Comparison of ENCODE assay signal across 30 mouse cellular contexts in genomic region chr4:139840442-139840841, GRCm38 (mm10). TPM values are rescaled to one million over a fixed set of nuclear protein-coding genes. Genes with fewer than 3 reads are reported as not detected.
DNase-seq lines count a peak whose midpoint lies in the region; ATAC-seq and TF ChIP-seq lines count a peak whose summit lies in the region.
"Had no signal": no experiment of that assay in that cellular context is flagged by ENCODE, and none has a peak within 500 bp of the region (broad histone marks: within the 10 kb centered on the region; RNA-seq: fewer than 3 reads in every experiment).

No protein-coding gene starts in this region.

- no peak for TF ChIP-seq EP300 in liver, postnatal 0 days (IDR thresholded peaks at IDR 0.05; ENCODE audit: low read depth)

- TF ChIP-seq CTCF in gastrocnemius, adult 2 months (IDR thresholded peaks at IDR 0.05) = peak; percentile 20; the same call in 1 of the 2 replicates
- peak; percentile 39 for TF ChIP-seq CTCF in liver, postnatal 0 days (IDR thresholded peaks at IDR 0.05; ENCODE audit: low read depth)
- TF ChIP-seq CTCF in E14TG2a.4 (conservative IDR thresholded peaks at IDR 0.05; ENCODE audit: low read length) = peak; percentile 77
- peak; percentile 2; the same call in 1 of the 2 replicates for TF ChIP-seq CTCF in brain, embryonic 14.5 days (IDR thresholded peaks at IDR 0.05; ENCODE audit: borderline replicate concordance, extremely low read depth, insufficient read depth, insufficient read length)

- no peaks in the 10 kb centered on the region; the same call in 1 of the 2 replicates for H3K9me3 ChIP-seq in liver, postnatal 0 days (ENCODE audit: low read length)
- H3K9me3 ChIP-seq in liver, embryonic 12.5 days (replicated peaks) = no peaks in the 10 kb centered on the region
- H3K9me3 ChIP-seq in E14TG2a.4 (ENCODE audit: low read length) = peaks cover 10% of the 10 kb centered on the region; the same call in 1 of the 2 replicates
- H3K9me3 ChIP-seq: heart, embryonic 15.5 days; hindbrain, embryonic 15.5 days; intestine, embryonic 15.5 days; neural tube, embryonic 12.5 days had no signal

- no peaks in the 10 kb centered on the region for H3K4me1 ChIP-seq in liver, postnatal 0 days (ENCODE audit: insufficient read depth)
- no peaks in the 10 kb centered on the region for H3K4me1 ChIP-seq in liver, embryonic 12.5 days
- peaks cover 75% of the 10 kb centered on the region for H3K4me1 ChIP-seq in E14TG2a.4 (replicated peaks; ENCODE audit: low read depth, low read length)
- H3K4me1 ChIP-seq: heart, embryonic 15.5 days; intestine, embryonic 15.5 days had no signal

- peaks cover 68% of the 10 kb centered on the region for H3K27me3 ChIP-seq in liver, postnatal 0 days (ENCODE audit: insufficient read depth, low read length)
- H3K27me3 ChIP-seq in liver, embryonic 12.5 days (replicated peaks) = peaks cover 98% of the 10 kb centered on the region
- H3K27me3 ChIP-seq in E14TG2a.4 (ENCODE audit: insufficient read depth, low read length) = peaks cover 92% of the 10 kb centered on the region

- no peak for TF ChIP-seq POLR2A in brain, embryonic 14.5 days (IDR thresholded peaks at IDR 0.05; ENCODE audit: borderline replicate concordance, extremely low read depth, insufficient read depth, insufficient read length, poor library complexity, severe bottlenecking)

- WGBS in liver, postnatal 0 days (ENCODE audit: insufficient replicate concordance) = 68% methylated on average over 4 of the region's 4 CpGs
- 55% methylated on average over 4 of the region's 4 CpGs for WGBS in liver, embryonic 12.5 days (ENCODE audit: insufficient replicate concordance)

- H3K36me3 ChIP-seq in liver, postnatal 0 days (replicated peaks; ENCODE audit: insufficient read depth, low read length) = no peaks in the 10 kb centered on the region
- no peaks in the 10 kb centered on the region for H3K36me3 ChIP-seq in liver, embryonic 12.5 days
- no peaks in the 10 kb centered on the region for H3K36me3 ChIP-seq in E14TG2a.4 (ENCODE audit: insufficient read depth, low read length)
- H3K36me3 ChIP-seq: embryonic facial prominence, embryonic 10.5 days; heart, embryonic 15.5 days; hindbrain, embryonic 15.5 days; intestine, embryonic 15.5 days; limb, embryonic 10.5 days; neural tube, embryonic 12.5 days had no signal

- no peak overlapping the region for H3K27ac ChIP-seq in gastrocnemius, adult 2 months
- no peak overlapping the region for H3K27ac ChIP-seq in liver, postnatal 0 days (ENCODE audit: low read depth)
- no peak overlapping the region for H3K27ac ChIP-seq in liver, embryonic 12.5 days
- H3K27ac ChIP-seq: embryonic facial prominence, embryonic 10.5 days; heart, embryonic 15.5 days; hindbrain, embryonic 15.5 days; intestine, embryonic 15.5 days; limb, embryonic 10.5 days; macrophage; neural tube, embryonic 12.5 days had no signal

- no peak overlapping the region for H3K9ac ChIP-seq in liver, postnatal 0 days (replicated peaks)
- no peak overlapping the region for H3K9ac ChIP-seq in liver, embryonic 12.5 days
- H3K9ac ChIP-seq: heart, embryonic 15.5 days; hindbrain, embryonic 15.5 days; intestine, embryonic 15.5 days; neural tube, embryonic 12.5 days had no signal

- no peak for ATAC-seq in liver, postnatal 0 days
- no peak for ATAC-seq in liver, embryonic 12.5 days
- ATAC-seq: CD4-positive, CD25-positive, alpha-beta regulatory T cell, adult 4 months; forebrain, embryonic 16.5 days; intestine, embryonic 15.5 days; lung, postnatal 0 days had no signal

- intact Hi-C loops in gastrocnemius, adult 2 months (cut with DNase I) = no loop called here

- no peak overlapping the region for H3K4me3 ChIP-seq in gastrocnemius, adult 2 months
- H3K4me3 ChIP-seq in liver, postnatal 0 days (ENCODE audit: low read depth, low read length) = no peak overlapping the region
- no peak overlapping the region for H3K4me3 ChIP-seq in liver, embryonic 12.5 days
- no peak overlapping the region for H3K4me3 ChIP-seq in E14TG2a.4 (replicated peaks; ENCODE audit: low read length)
- H3K4me3 ChIP-seq: embryonic facial prominence, embryonic 10.5 days; heart, embryonic 15.5 days; hindbrain, embryonic 15.5 days; intestine, embryonic 15.5 days; limb, embryonic 10.5 days; neural tube, embryonic 12.5 days had no signal

- no peak overlapping the region for H3K4me2 ChIP-seq in liver, postnatal 0 days (ENCODE audit: low read depth, low read length)
- H3K4me2 ChIP-seq in liver, embryonic 12.5 days = no peak overlapping the region
- H3K4me2 ChIP-seq: heart, embryonic 15.5 days; hindbrain, embryonic 15.5 days; intestine, embryonic 15.5 days; neural tube, embryonic 12.5 days had no signal

- DNase-seq in gastrocnemius, adult 2 months = no peak
- DNase-seq in gastrocnemius, postnatal 10 days = no peak
- no peak for DNase-seq in liver, postnatal 0 days
- no peak for DNase-seq in brain, embryonic 14.5 days (ENCODE audit: low read depth)
- DNase-seq in spleen, adult 12 weeks (ENCODE audit: low spot score) = no peak
- no peak for DNase-seq in c-Kit-positive CD71-positive TER-119-positive erythroid progenitor cells, embryonic 14.5 days (ENCODE audit: low spot score)
- DNase-seq: adrenal gland, postnatal 25 days; cerebellum, adult 11 months; heart, postnatal 4 days; kidney, postnatal 4 days; layer of hippocampus, adult 9-11 months; liver; right cerebral cortex, postnatal 14 days had no signal

RNA-seq across cellular contexts. Expression of gene Pax7, which starts 7.1 kb away (rescaled TPM):
- 1 to 10 TPM; 1.8 to 1.9 TPM for total RNA-seq in gastrocnemius, adult 2 months (2021)
- total RNA-seq in gastrocnemius, postnatal 10 days (2021) = 10 to 100 TPM in 1 of 2 experiments, 1 to 10 TPM in 1; 8.3 to 11.3 TPM
- polyA plus RNA-seq in liver, postnatal 0 days (2015; fragmentation: Nextera tagmentation; extraction: Ambion mirVana) = not detected in 2 replicates
- 0.07 TPM in 1 of 2 replicates, not detected in the other for polyA plus RNA-seq in liver, embryonic 12.5 days (2016; fragmentation: Nextera tagmentation; extraction: Ambion mirVana)
- polyA plus RNA-seq in brain, embryonic 14.5 days (2012; rRNA removed) = 6.8 and 12.2 TPM in 2 replicates
- total RNA-seq: adrenal gland, postnatal 25 days; heart, adult 8-10 months; heart, postnatal 4 days; monocyte, adult 5-6 weeks had no signal
- polyA plus RNA-seq: CD4-positive, CD25-positive, alpha-beta regulatory T cell, adult 4 months; cortical plate, adult 2 months; forebrain, embryonic 16.5 days; heart, embryonic 15.5 days; intestine, embryonic 15.5 days; kidney, embryonic 14.5 days; liver, embryonic 16.5 days; lung, postnatal 0 days; macrophage had no signal

Comparison
In these comparisons a context has a peak if more than half of its experiments do, and no peak if none do; other contexts are left out.
1. CTCF ChIP-seq: peak in every context shown above with its lines; median percentile 77 in E14TG2a.4; 39 in liver, postnatal 0 days; 20 in gastrocnemius, adult 2 months; 2 in brain, embryonic 14.5 days.